Mouse (Mus musculus): ENCODE measurements at regions not wholly inside any gene's neighbourhood (a gene's known extent, or its start where the extent isn't known, plus 50 kb on each side); places are given as distances from the start of the nearest gene placed in this dataset.

GRCm38 (mm10) chr4:124520309-124520708, 90.3 kb downstream of the 3100002H09Rik start:
- Histone ChIP-seq H3K4me3 (ENCODE audit: low read depth, low read length) (no peak overlapping the region), H3K9me3 (ENCODE audit: low read length) (no peaks in the 10 kb centered on the region), H3K27ac (ENCODE audit: low read length) (no peak overlapping the region), H3K27me3 (replicated peaks; ENCODE audit: insufficient read depth, low read length) (no peaks in the 10 kb centered on the region), H3K9ac (replicated peaks; ENCODE audit: low read depth) (no peak overlapping the region), H3K36me3 (ENCODE audit: insufficient read depth, low read length) (no peaks in the 10 kb centered on the region), H3K4me2 (replicated peaks; ENCODE audit: low read depth, low read length) (no peak overlapping the region), H3K4me1 (ENCODE audit: insufficient read depth, low read depth, low read length) (no peaks in the 10 kb centered on the region)
- 57% methylated on average over 9 of the region's 9 CpGs for WGBS
- TF ChIP-seq EP300 (IDR thresholded peaks at IDR 0.05) (no peak), CTCF (IDR thresholded peaks at IDR 0.05) (no peak)
- ATAC-seq (no peak), DNase-seq (ENCODE audit: low spot score) (no peak)

- H3K4me2 ChIP-seq (replicated peaks; ENCODE audit: low read depth, low read length): no peak overlapping the region
- no peak for TF ChIP-seq EP300 (IDR thresholded peaks at IDR 0.05)
- TF ChIP-seq CTCF (IDR thresholded peaks at IDR 0.05): no peak
- H3K36me3 ChIP-seq (ENCODE audit: insufficient read depth, low read length): no peaks in the 10 kb centered on the region
- H3K27ac ChIP-seq (ENCODE audit: low read length): no peak overlapping the region
- DNase-seq (ENCODE audit: low spot score) (no peak), ATAC-seq (no peak)
- no peaks in the 10 kb centered on the region for H3K27me3 ChIP-seq (replicated peaks; ENCODE audit: insufficient read depth, low read length)
- no peak overlapping the region for H3K9ac ChIP-seq (replicated peaks; ENCODE audit: low read depth)
- no peaks in the 10 kb centered on the region for H3K9me3 ChIP-seq (ENCODE audit: low read length)
- H3K4me3 ChIP-seq (ENCODE audit: low read depth, low read length): no peak overlapping the region
- no peaks in the 10 kb centered on the region for H3K4me1 ChIP-seq (ENCODE audit: insufficient read depth, low read depth, low read length)
- WGBS: 69% methylated on average over 14 of the region's 16 CpGs
Measured at GRCm38 (mm10) chr4:124511761-124512160, 98.8 kb downstream of the 3100002H09Rik start.

DNA sequence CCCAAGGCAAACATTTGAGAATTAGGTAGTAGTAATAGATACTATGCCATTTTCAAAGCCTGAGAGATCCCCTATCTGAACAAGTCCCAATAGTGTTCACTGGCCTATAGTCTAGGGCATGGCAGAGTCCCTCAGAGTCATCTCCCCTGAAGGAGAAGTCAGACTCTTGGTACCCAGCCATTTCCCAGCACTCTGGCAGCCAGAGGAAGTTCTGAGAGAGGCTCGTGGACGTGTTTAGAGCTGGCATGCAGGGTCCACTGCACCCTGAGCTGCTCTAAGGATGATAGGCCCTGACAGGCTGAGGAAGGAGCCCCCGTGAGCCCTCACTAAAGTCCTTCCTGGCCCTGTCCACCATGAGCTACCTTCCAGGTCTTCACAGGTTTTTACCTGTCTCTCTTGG, 99.8 kb downstream of the 3100002H09Rik start:
- DNase-seq (ENCODE audit: low spot score) (no peak), ATAC-seq (no peak)
- Histone ChIP-seq H3K9ac (replicated peaks; ENCODE audit: low read depth) (no peak overlapping the region), H3K27ac (ENCODE audit: low read length) (no peak overlapping the region), H3K27me3 (replicated peaks; ENCODE audit: insufficient read depth, low read length) (no peaks in the 10 kb centered on the region), H3K9me3 (ENCODE audit: low read length) (no peaks in the 10 kb centered on the region), H3K36me3 (ENCODE audit: insufficient read depth, low read length) (no peaks in the 10 kb centered on the region), H3K4me3 (ENCODE audit: low read depth, low read length) (no peak overlapping the region), H3K4me1 (ENCODE audit: insufficient read depth, low read depth, low read length) (no peaks in the 10 kb centered on the region), H3K4me2 (replicated peaks; ENCODE audit: low read depth, low read length) (no peak overlapping the region)
- TF ChIP-seq CTCF (IDR thresholded peaks at IDR 0.05) (no peak), EP300 (IDR thresholded peaks at IDR 0.05) (no peak)
- WGBS: 63% methylated on average over 3 of the region's 3 CpGs

DNA sequence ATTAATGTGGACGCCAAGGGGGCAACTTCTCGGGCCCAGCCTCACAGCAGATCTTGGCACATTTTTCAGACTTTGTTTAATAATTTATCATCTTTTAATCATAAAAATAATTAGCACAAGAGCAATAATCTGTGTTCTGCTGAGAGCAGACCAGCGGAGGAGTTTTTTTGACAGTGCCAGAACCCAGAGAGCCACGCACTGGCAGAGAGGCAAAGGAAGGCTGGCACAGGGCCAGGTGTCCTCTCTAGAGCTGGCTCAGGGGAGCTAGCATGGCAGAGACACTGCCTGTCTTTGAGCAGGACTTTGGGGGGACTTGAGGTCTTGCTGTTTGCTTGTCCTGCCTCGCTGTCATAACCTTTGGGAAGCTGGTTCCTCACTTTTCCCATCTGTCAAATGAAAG, 100.9 kb downstream of the 3100002H09Rik start:
- ATAC-seq (no peak), DNase-seq (ENCODE audit: low spot score) (no peak)
- no peaks in the 10 kb centered on the region for H3K27me3 ChIP-seq (replicated peaks; ENCODE audit: insufficient read depth, low read length)
- no peak overlapping the region for H3K9ac ChIP-seq (replicated peaks; ENCODE audit: low read depth)
- H3K4me1 ChIP-seq (ENCODE audit: insufficient read depth, low read depth, low read length): no peaks in the 10 kb centered on the region
- WGBS: 37% methylated on average over 5 of the region's 5 CpGs
- H3K27ac ChIP-seq (ENCODE audit: low read length): no peak overlapping the region
- no peaks in the 10 kb centered on the region for H3K36me3 ChIP-seq (ENCODE audit: insufficient read depth, low read length)
- H3K9me3 ChIP-seq (ENCODE audit: low read length): no peaks in the 10 kb centered on the region
- H3K4me3 ChIP-seq (ENCODE audit: low read depth, low read length): no peak overlapping the region
- TF ChIP-seq EP300 (IDR thresholded peaks at IDR 0.05) (no peak), CTCF (IDR thresholded peaks at IDR 0.05) (no peak)
- no peak overlapping the region for H3K4me2 ChIP-seq (replicated peaks; ENCODE audit: low read depth, low read length)

DNA sequence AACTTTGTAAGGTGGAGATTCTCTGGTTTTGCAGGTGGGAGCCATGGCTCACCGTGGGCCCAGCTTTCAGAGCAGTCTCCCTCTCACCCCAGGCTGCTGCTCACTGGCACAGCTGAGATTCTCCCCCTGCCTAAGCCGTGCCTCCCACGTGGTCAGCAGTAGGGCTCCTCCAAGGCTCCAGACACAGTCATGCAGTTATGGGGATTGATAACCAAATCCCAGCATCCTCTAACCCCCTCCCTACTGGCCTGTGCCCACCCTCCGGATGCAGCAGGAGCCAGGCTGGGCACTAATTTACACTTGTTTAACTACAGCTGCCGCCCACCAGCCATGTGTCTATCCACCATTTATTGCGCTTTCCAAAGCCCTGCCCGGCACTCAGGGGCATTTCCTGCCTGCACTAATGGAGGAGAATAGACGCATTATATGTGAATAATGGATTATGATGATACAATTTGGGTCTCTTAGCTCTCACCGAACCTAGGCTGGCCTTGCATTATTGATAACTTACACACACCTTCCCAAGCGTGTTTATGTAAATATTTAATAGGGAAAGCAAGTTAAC, 104.4 kb downstream of the 3100002H09Rik start:
- H3K36me3 ChIP-seq (ENCODE audit: insufficient read depth, low read length): no peaks in the 10 kb centered on the region
- no peak overlapping the region for H3K27ac ChIP-seq (ENCODE audit: low read length)
- no peak for DNase-seq (ENCODE audit: low spot score)
- TF ChIP-seq EP300 (IDR thresholded peaks at IDR 0.05): no peak
- no peak for TF ChIP-seq CTCF (IDR thresholded peaks at IDR 0.05)
- no peak for ATAC-seq
- H3K4me1 ChIP-seq (ENCODE audit: insufficient read depth, low read depth, low read length): no peaks in the 10 kb centered on the region
- no peaks in the 10 kb centered on the region for H3K27me3 ChIP-seq (replicated peaks; ENCODE audit: insufficient read depth, low read length)
- no peak overlapping the region for H3K4me3 ChIP-seq (ENCODE audit: low read depth, low read length)
- no peaks in the 10 kb centered on the region for H3K9me3 ChIP-seq (ENCODE audit: low read length)
- 39% methylated on average over 10 of the region's 10 CpGs for WGBS
- H3K4me2 ChIP-seq (replicated peaks; ENCODE audit: low read depth, low read length): no peak overlapping the region
- no peak overlapping the region for H3K9ac ChIP-seq (replicated peaks; ENCODE audit: low read depth)

DNA sequence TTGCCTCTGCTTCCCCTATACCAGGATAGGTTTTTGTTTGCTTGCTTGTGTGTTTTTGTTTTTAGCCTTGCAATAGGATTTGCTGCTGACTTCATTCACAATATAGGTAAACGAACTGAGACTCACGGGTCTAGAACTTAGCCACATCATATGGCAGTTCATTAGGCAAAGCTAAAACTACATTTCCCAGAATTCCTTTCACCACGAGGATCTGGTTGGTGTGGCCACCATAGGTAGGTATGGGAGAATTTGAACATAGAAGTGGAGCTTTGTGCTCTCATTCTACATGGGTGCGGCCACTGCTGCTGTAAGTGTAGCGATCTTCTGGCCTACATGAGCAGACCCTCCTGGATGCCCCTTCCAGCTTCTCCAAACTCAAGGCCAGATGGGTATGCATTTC, 108.8 kb downstream of the 3100002H09Rik start:
- no peak overlapping the region for H3K27ac ChIP-seq (ENCODE audit: low read length)
- no peaks in the 10 kb centered on the region for H3K27me3 ChIP-seq (replicated peaks; ENCODE audit: insufficient read depth, low read length)
- H3K9me3 ChIP-seq (ENCODE audit: low read length): no peaks in the 10 kb centered on the region
- 73% methylated on average over 5 of the region's 5 CpGs for WGBS
- no peaks in the 10 kb centered on the region for H3K4me1 ChIP-seq (ENCODE audit: insufficient read depth, low read depth, low read length)
- H3K4me3 ChIP-seq (ENCODE audit: low read depth, low read length): no peak overlapping the region
- no peak overlapping the region for H3K4me2 ChIP-seq (replicated peaks; ENCODE audit: low read depth, low read length)
- TF ChIP-seq EP300 (IDR thresholded peaks at IDR 0.05) (no peak), CTCF (IDR thresholded peaks at IDR 0.05) (no peak)
- no peak for DNase-seq (ENCODE audit: low spot score)
- no peak overlapping the region for H3K9ac ChIP-seq (replicated peaks; ENCODE audit: low read depth)
- no peaks in the 10 kb centered on the region for H3K36me3 ChIP-seq (ENCODE audit: insufficient read depth, low read length)
- no peak for ATAC-seq

GRCm38 (mm10) chr4:124498043-124498442, 112.6 kb downstream of the 3100002H09Rik start:
- H3K27me3 ChIP-seq (replicated peaks; ENCODE audit: insufficient read depth, low read length): no peaks in the 10 kb centered on the region
- H3K4me1 ChIP-seq (ENCODE audit: insufficient read depth, low read depth, low read length): no peaks in the 10 kb centered on the region
- no peak overlapping the region for H3K4me2 ChIP-seq (replicated peaks; ENCODE audit: low read depth, low read length)
- H3K36me3 ChIP-seq (ENCODE audit: insufficient read depth, low read length): no peaks in the 10 kb centered on the region
- ATAC-seq (no peak), DNase-seq (ENCODE audit: low spot score) (no peak)
- TF ChIP-seq CTCF (IDR thresholded peaks at IDR 0.05): no peak
- no peak for TF ChIP-seq EP300 (IDR thresholded peaks at IDR 0.05)
- no peak overlapping the region for H3K27ac ChIP-seq (ENCODE audit: low read length)
- no peak overlapping the region for H3K9ac ChIP-seq (replicated peaks; ENCODE audit: low read depth)
- WGBS: 59% methylated on average over 16 of the region's 16 CpGs
- no peak overlapping the region for H3K4me3 ChIP-seq (ENCODE audit: low read depth, low read length)
- H3K9me3 ChIP-seq (ENCODE audit: low read length): no peaks in the 10 kb centered on the region

Data from lung, postnatal 0 days (tissue).